Mouse (Mus musculus) embryo, embryonic 10.5 days (tissue): Measurements from ENCODE around the gene Olfr539.
"Not testable (repeated sequence)": the region's sequence is repeated elsewhere in the genome, so short reads cannot be mapped to it uniquely, and the experiment has no call there.

Experiments
- DNase-seq: peaks from one replicate; pipeline ENCODE4 v3.0.0-alpha.2; 2015; ENCODE audit warnings: low spot score

Olfr539 gene

GRCm38 (mm10) chr7:140659630-140660029 is at the start of gene Olfr539:
Gene Olfr539, plus strand, starts transcription at chr7:140659930.
- DNase-seq, result no peak

GRCm38 (mm10) chr7:140628670-140629069 is 31.1 kb upstream of the Olfr539 start, which contains the start of gene Olfr61:
Gene Olfr61, plus strand, starts transcription at chr7:140628970.
- DNase-seq, result not testable (repeated sequence)

- no peak for DNase-seq
These were observed 29.2 kb upstream of the Olfr539 start for GRCm38 (mm10) chr7:140630559-140630958.

- no peak for DNase-seq
These were observed 13.6 kb upstream of the Olfr539 start, which contains the start of gene Olfr53 for GRCm38 (mm10) chr7:140646152-140646551. Gene Olfr53, plus strand, starts transcription at chr7:140646452.

GRCm38 (mm10) chr7:140670693-140671092 is 11.0 kb downstream of the Olfr539 start:
- not testable (repeated sequence) for DNase-seq

GRCm38 (mm10) chr7:140675863-140676262 is 16.1 kb downstream of the Olfr539 start:
- no peak for DNase-seq

- not testable (repeated sequence) for DNase-seq
These were observed 19.9 kb downstream of the Olfr539 start for GRCm38 (mm10) chr7:140679591-140679990.

GRCm38 (mm10) chr7:140681651-140682050 is 21.9 kb downstream of the Olfr539 start, which contains the start of gene Olfr45:
Gene Olfr45, plus strand, starts transcription at chr7:140681951.
- DNase-seq, result no peak

- no peak for DNase-seq
These were observed 37.2 kb downstream of the Olfr539 start, which contains the start of gene Olfr541 for GRCm38 (mm10) chr7:140696967-140697366. Gene Olfr541, plus strand, starts transcription at chr7:140697267.

GRCm38 (mm10) chr7:140706348-140706747 is 46.6 kb downstream of the Olfr539 start:
- no peak for DNase-seq

GRCm38 (mm10) chr7:140707536-140708284 is 48.0 kb downstream of the Olfr539 start:
- DNase-seq, result no peak

- no peak for DNase-seq
These were observed 57.7 kb downstream of the Olfr539 start for GRCm38 (mm10) chr7:140717155-140718055.

- no peak for DNase-seq
These were observed 61.4 kb downstream of the Olfr539 start for GRCm38 (mm10) chr7:140721095-140721494.

GRCm38 (mm10) chr7:140725558-140725957 is 65.8 kb downstream of the Olfr539 start:
- no peak for DNase-seq
